Mouse (Mus musculus): Measurements from ENCODE around the gene Ciz1. TPM values are rescaled to one million over a fixed set of nuclear protein-coding genes. Genes with fewer than 3 reads are reported as not detected.
"Not testable (repeated sequence)": the region's sequence is repeated elsewhere in the genome, so short reads cannot be mapped to it uniquely, and the experiment has no call there.

The Ciz1 gene
- polyA plus RNA-seq, 1 experiment, result 252 TPM

GRCm38 (mm10) chr2:32361437-32361836 is 9.3 kb downstream of the Ciz1 start:
- H3K4me3 ChIP-seq (ENCODE audit: extremely low read depth, insufficient read depth, insufficient read length), result peak overlapping the region; percentile 59
- peaks cover 3% of the 10 kb centered on the region; the same call in 1 of the 2 replicates for H3K4me1 ChIP-seq (ENCODE audit: control insufficient read depth, insufficient read depth, insufficient read length)
- DNase-seq (ENCODE audit: low read depth in 1 of 2, low spot score in 2 of 2), result peak; percentile 52 to 74
- H3K27me3 ChIP-seq (ENCODE audit: control insufficient read depth, insufficient read depth, low read length), result no peaks in the 10 kb centered on the region
- 2% methylated on average over 24 of the region's 24 CpGs for WGBS
- H3K27ac ChIP-seq (ENCODE audit: insufficient read depth, low read length), result no peak overlapping the region
- H3K36me3 ChIP-seq (ENCODE audit: control insufficient read depth, insufficient read depth, low read length), result no peaks in the 10 kb centered on the region; the same call in 1 of the 2 replicates
- TF ChIP-seq CTCF (IDR thresholded peaks at IDR 0.05; ENCODE audit: extremely low read depth, insufficient read depth, insufficient read length, insufficient replicate concordance) (peak; percentile 29; the same call in 1 of the 2 replicates), POLR2A (IDR thresholded peaks at IDR 0.05; ENCODE audit: low read depth, low read length) (no peak)

- not testable (repeated sequence) for H3K27me3 ChIP-seq (ENCODE audit: control insufficient read depth, insufficient read depth, low read length); H3K36me3 ChIP-seq (ENCODE audit: control insufficient read depth, insufficient read depth, low read length); H3K27ac ChIP-seq (ENCODE audit: insufficient read depth, low read length); H3K4me1 ChIP-seq (ENCODE audit: control insufficient read depth, insufficient read depth, insufficient read length); DNase-seq (ENCODE audit: low read depth in 1 of 2, low spot score in 2 of 2)
- peak overlapping the region; percentile 84; the same call in 1 of the 2 replicates for H3K4me3 ChIP-seq (ENCODE audit: extremely low read depth, insufficient read depth, insufficient read length)
- 15% methylated on average over 5 of the region's 5 CpGs for WGBS
Observed at GRCm38 (mm10) chr2:32362274-32362673, 10.1 kb downstream of the Ciz1 start.

GRCm38 (mm10) chr2:32362817-32363340 is 10.8 kb downstream of the Ciz1 start:
- Histone ChIP-seq H3K36me3 (ENCODE audit: control insufficient read depth, insufficient read depth, low read length) (peaks cover 7% of the 10 kb centered on the region), H3K4me1 (ENCODE audit: control insufficient read depth, insufficient read depth, insufficient read length) (peaks cover 3% of the 10 kb centered on the region; the same call in 1 of the 2 replicates), H3K4me3 (ENCODE audit: extremely low read depth, insufficient read depth, insufficient read length) (peak overlapping the region; percentile 84), H3K27ac (ENCODE audit: insufficient read depth, low read length) (peak overlapping the region; percentile 68), H3K27me3 (ENCODE audit: control insufficient read depth, insufficient read depth, low read length) (no peaks in the 10 kb centered on the region)
- no peak; the same call in 1 of the 2 replicates for TF ChIP-seq POLR2A (IDR thresholded peaks at IDR 0.05; ENCODE audit: low read depth, low read length)
- peak; percentile 95 for TF ChIP-seq CTCF (IDR thresholded peaks at IDR 0.05; ENCODE audit: extremely low read depth, insufficient read depth, insufficient read length, insufficient replicate concordance)
- DNase-seq (ENCODE audit: low read depth in 1 of 2, low spot score in 2 of 2), result peak; percentile 61 to 85
- WGBS, result under 1% methylated on average over 52 of the region's 53 CpGs

- TF ChIP-seq POLR2A (IDR thresholded peaks at IDR 0.05; ENCODE audit: low read depth, low read length) (no peak), CTCF (IDR thresholded peaks at IDR 0.05; ENCODE audit: extremely low read depth, insufficient read depth, insufficient read length, insufficient replicate concordance) (no peak)
- Histone ChIP-seq H3K36me3 (ENCODE audit: control insufficient read depth, insufficient read depth, low read length) (peaks cover 8% of the 10 kb centered on the region), H3K4me3 (ENCODE audit: extremely low read depth, insufficient read depth, insufficient read length) (peak overlapping the region; percentile 84), H3K4me1 (ENCODE audit: control insufficient read depth, insufficient read depth, insufficient read length) (peaks cover 3% of the 10 kb centered on the region; the same call in 1 of the 2 replicates), H3K27ac (ENCODE audit: insufficient read depth, low read length) (peak overlapping the region; percentile 68), H3K27me3 (ENCODE audit: control insufficient read depth, insufficient read depth, low read length) (no peaks in the 10 kb centered on the region)
- 11% methylated on average over 19 of the region's 19 CpGs for WGBS
- no peak for DNase-seq (ENCODE audit: low read depth in 1 of 2, low spot score in 2 of 2)
Observed at GRCm38 (mm10) chr2:32363376-32364106, 11.4 kb downstream of the Ciz1 start.

GRCm38 (mm10) chr2:32364121-32364520 is 12.0 kb downstream of the Ciz1 start:
- H3K27ac ChIP-seq (ENCODE audit: insufficient read depth, low read length), result no peak overlapping the region
- no peaks in the 10 kb centered on the region for H3K27me3 ChIP-seq (ENCODE audit: control insufficient read depth, insufficient read depth, low read length)
- 82% methylated on average over 8 of the region's 8 CpGs for WGBS
- peaks cover 8% of the 10 kb centered on the region for H3K36me3 ChIP-seq (ENCODE audit: control insufficient read depth, insufficient read depth, low read length)
- no peak for DNase-seq (ENCODE audit: low read depth in 1 of 2, low spot score in 2 of 2)
- H3K4me3 ChIP-seq (ENCODE audit: extremely low read depth, insufficient read depth, insufficient read length), result no peak overlapping the region
- peaks cover 3% of the 10 kb centered on the region; the same call in 1 of the 2 replicates for H3K4me1 ChIP-seq (ENCODE audit: control insufficient read depth, insufficient read depth, insufficient read length)
- TF ChIP-seq CTCF (IDR thresholded peaks at IDR 0.05; ENCODE audit: extremely low read depth, insufficient read depth, insufficient read length, insufficient replicate concordance) (no peak), POLR2A (IDR thresholded peaks at IDR 0.05; ENCODE audit: low read depth, low read length) (no peak)

- Histone ChIP-seq H3K27me3 (ENCODE audit: control insufficient read depth, insufficient read depth, low read length) (no peaks in the 10 kb centered on the region), H3K27ac (ENCODE audit: insufficient read depth, low read length) (no peak overlapping the region), H3K36me3 (ENCODE audit: control insufficient read depth, insufficient read depth, low read length) (peaks cover 33% of the 10 kb centered on the region), H3K4me3 (ENCODE audit: extremely low read depth, insufficient read depth, insufficient read length) (no peak overlapping the region), H3K4me1 (ENCODE audit: control insufficient read depth, insufficient read depth, insufficient read length) (no peaks in the 10 kb centered on the region; the same call in 1 of the 2 replicates)
- no peak for DNase-seq (ENCODE audit: low read depth in 1 of 2, low spot score in 2 of 2)
- TF ChIP-seq POLR2A (IDR thresholded peaks at IDR 0.05; ENCODE audit: low read depth, low read length), result no peak
- WGBS, result 93% methylated on average over 5 of the region's 5 CpGs
Observed at GRCm38 (mm10) chr2:32367315-32367714, 15.2 kb downstream of the Ciz1 start.

- TF ChIP-seq POLR2A (IDR thresholded peaks at IDR 0.05; ENCODE audit: low read depth, low read length) (no peak), CTCF (IDR thresholded peaks at IDR 0.05; ENCODE audit: extremely low read depth, insufficient read depth, insufficient read length, insufficient replicate concordance) (no peak)
- DNase-seq (ENCODE audit: low read depth in 1 of 2, low spot score in 2 of 2), result no peak
- Histone ChIP-seq H3K36me3 (ENCODE audit: control insufficient read depth, insufficient read depth, low read length) (peaks cover 61% of the 10 kb centered on the region), H3K27me3 (ENCODE audit: control insufficient read depth, insufficient read depth, low read length) (no peaks in the 10 kb centered on the region), H3K4me3 (ENCODE audit: extremely low read depth, insufficient read depth, insufficient read length) (no peak overlapping the region), H3K27ac (ENCODE audit: insufficient read depth, low read length) (no peak overlapping the region), H3K4me1 (ENCODE audit: control insufficient read depth, insufficient read depth, insufficient read length) (no peaks in the 10 kb centered on the region)
- 94% methylated on average over 10 of the region's 10 CpGs for whole genome bisulfite sequencing
Observed at GRCm38 (mm10) chr2:32374191-32374590, 22.1 kb downstream of the Ciz1 start.

Data from spleen, adult 2 months (tissue).